Mouse (Mus musculus) lung, postnatal 0 days (tissue): ENCODE measurements at regions not wholly inside any gene's neighbourhood (a gene's known extent, or its start where the extent isn't known, plus 50 kb on each side); places are given as distances from the start of the nearest gene placed in this dataset.

ENCODE experiments used
- CTCF ChIP-seq: IDR thresholded peaks from 2 replicates; pipeline ENCODE4 v1.5.1; 2016; ENCODE audit warnings: antibody characterized with exemption, mild to moderate bottlenecking
- EP300 ChIP-seq: IDR thresholded peaks from 2 replicates; pipeline ENCODE4 v1.6.1; 2016; ENCODE audit warnings: antibody characterized with exemption, mild to moderate bottlenecking, control low read depth

- TF ChIP-seq EP300 (no peak), CTCF (no peak)
Measured at GRCm38 (mm10) chrX:157076193-157076592, 338.9 kb downstream of the Phex start.
